Mouse (Mus musculus) embryonic facial prominence, embryonic 10.5 days (tissue): ENCODE measurements around the gene Myo1d. TPM values are rescaled to one million over a fixed set of nuclear protein-coding genes. Genes with fewer than 3 reads are reported as not detected.
A peak's percentile ranks its signal among the peaks of the same experiment; 100 is the strongest.

ENCODE experiments used
- DNase-seq: peaks from one replicate; pipeline ENCODE4 v3.0.0-alpha.2; 2017; ENCODE audit warnings: low spot score
- H3K27ac ChIP-seq: fragments of 300-500 bp; sonication (generic); replicated peaks from 2 replicates; pipeline ENCODE4 v1.5.1; 2016; ENCODE audit warnings: mild to moderate bottlenecking
- H3K27me3 ChIP-seq: fragments of 300-500 bp; sonication (generic); replicated peaks from 2 replicates; pipeline ENCODE4 v1.6.1; 2016; ENCODE audit warnings: low read depth, mild to moderate bottlenecking; ENCODE audit not compliant: poor library complexity, severe bottlenecking
- H3K36me3 ChIP-seq: fragments of 300-500 bp; sonication (generic); replicated peaks from 2 replicates; pipeline ENCODE4 v1.6.1; 2016; ENCODE audit warnings: mild to moderate bottlenecking, moderate library complexity
- H3K4me1 ChIP-seq: fragments of 300-500 bp; sonication (generic); 2 replicates; pipeline ENCODE4 v1.6.1; 2016
- H3K4me3 ChIP-seq: fragments of 300-500 bp; sonication (generic); 2 replicates; pipeline ENCODE4 v1.5.1; 2016; ENCODE audit warnings: mild to moderate bottlenecking, moderate library complexity
- H3K9me3 ChIP-seq: fragments of 300-500 bp; sonication (generic); 2 replicates; pipeline ENCODE4 v1.6.1; 2016; ENCODE audit warnings: mild to moderate bottlenecking
- WGBS: fragments of 180-500 bp; shearing (Covaris S2); methylation state at CpG from one replicate; pipeline ENCODE4 v1.1.7; 2016; 5-methylcytosine and 5-hydroxymethylcytosine counted together
- polyA plus RNA-seq: library from polyadenylated mRNA; unstranded; fragments of >200 nt; fragmentation: Nextera tagmentation; extraction: Ambion mirVana; gene quantifications from 2 replicates; pipeline ENCODE4 v1.2.1, GENCODE M21; 2016

The Myo1d gene
- polyA plus RNA-seq, 1 experiment from 2014 or later = 4.0 TPM

- H3K27me3 ChIP-seq = peaks cover 4% of the 10 kb centered on the region; the same call in 1 of the 2 replicates
- peak; percentile 22 for DNase-seq
- 66% methylated on average over 6 of the region's 6 CpGs for WGBS
- H3K36me3 ChIP-seq = no peaks in the 10 kb centered on the region
- H3K9me3 ChIP-seq = no peaks in the 10 kb centered on the region
- H3K4me3 ChIP-seq = no peak overlapping the region
- H3K4me1 ChIP-seq = peaks cover 8% of the 10 kb centered on the region
- 0 out of 2 replicates have a peak overlapping the region, but pooled peaks have one; percentile 66 for H3K27ac ChIP-seq
Measured at GRCm38 (mm10) chr11:80549854-80550253, 230.0 kb downstream of the Myo1d start.

- Histone ChIP-seq H3K4me1 (peaks cover 8% of the 10 kb centered on the region), H3K4me3 (no peak overlapping the region), H3K36me3 (no peaks in the 10 kb centered on the region), H3K9me3 (no peaks in the 10 kb centered on the region), H3K27ac (no peak overlapping the region), H3K27me3 (peaks cover 4% of the 10 kb centered on the region; the same call in 1 of the 2 replicates)
- 74% methylated on average over 2 of the region's 2 CpGs for WGBS
- DNase-seq = no peak
Measured at GRCm38 (mm10) chr11:80546233-80546632, 233.6 kb downstream of the Myo1d start.

- Histone ChIP-seq H3K4me1 (no peaks in the 10 kb centered on the region), H3K27me3 (no peaks in the 10 kb centered on the region), H3K4me3 (no peak overlapping the region), H3K36me3 (no peaks in the 10 kb centered on the region), H3K9me3 (no peaks in the 10 kb centered on the region), H3K27ac (no peak overlapping the region)
- no peak for DNase-seq
- 72% methylated on average over 4 of the region's 4 CpGs for WGBS
Measured at GRCm38 (mm10) chr11:80539056-80539455, 240.8 kb downstream of the Myo1d start.

GRCm38 (mm10) chr11:80532966-80533365 lies 246.9 kb downstream of the Myo1d start:
- Histone ChIP-seq H3K27me3 (no peaks in the 10 kb centered on the region), H3K27ac (no peak overlapping the region), H3K4me1 (no peaks in the 10 kb centered on the region), H3K9me3 (no peaks in the 10 kb centered on the region), H3K36me3 (no peaks in the 10 kb centered on the region), H3K4me3 (no peak overlapping the region)
- DNase-seq = no peak
- 38% methylated on average over 1 of the region's 1 CpGs for WGBS

GRCm38 (mm10) chr11:80529149-80529548 lies 250.7 kb downstream of the Myo1d start:
- Histone ChIP-seq H3K27ac (no peak overlapping the region), H3K27me3 (no peaks in the 10 kb centered on the region)

GRCm38 (mm10) chr11:80527697-80528096 lies 252.1 kb downstream of the Myo1d start:
- H3K4me3 ChIP-seq = no peak overlapping the region
- no peak overlapping the region for H3K27ac ChIP-seq
- no peak for DNase-seq
- H3K27me3 ChIP-seq = no peaks in the 10 kb centered on the region
- H3K9me3 ChIP-seq = no peaks in the 10 kb centered on the region
- no peaks in the 10 kb centered on the region for H3K4me1 ChIP-seq
- no peaks in the 10 kb centered on the region for H3K36me3 ChIP-seq

More at GRCm38 (mm10) chr11:80529149-80529548, 250.7 kb downstream of the Myo1d start:
- no peak for DNase-seq
- WGBS = 84% methylated on average over 8 of the region's 8 CpGs
- no peak overlapping the region for H3K4me3 ChIP-seq
- H3K4me1 ChIP-seq = no peaks in the 10 kb centered on the region
- no peaks in the 10 kb centered on the region for H3K9me3 ChIP-seq
- H3K36me3 ChIP-seq = no peaks in the 10 kb centered on the region

- Histone ChIP-seq H3K9me3 (no peaks in the 10 kb centered on the region), H3K27ac (no peak overlapping the region), H3K27me3 (no peaks in the 10 kb centered on the region), H3K4me3 (no peak overlapping the region), H3K4me1 (peaks cover 8% of the 10 kb centered on the region), H3K36me3 (no peaks in the 10 kb centered on the region)
- no peak for DNase-seq
- WGBS = 93% methylated on average over 5 of the region's 5 CpGs
Measured at GRCm38 (mm10) chr11:80524213-80524612, 255.6 kb downstream of the Myo1d start.

GRCm38 (mm10) chr11:80523410-80523809 lies 256.4 kb downstream of the Myo1d start:
- no peak overlapping the region for H3K4me3 ChIP-seq
- DNase-seq = no peak
- 75% methylated on average over 4 of the region's 4 CpGs for WGBS
- peaks cover 16% of the 10 kb centered on the region for H3K4me1 ChIP-seq
- no peaks in the 10 kb centered on the region for H3K36me3 ChIP-seq
- H3K27ac ChIP-seq = no peak overlapping the region
- no peaks in the 10 kb centered on the region for H3K9me3 ChIP-seq
- no peaks in the 10 kb centered on the region for H3K27me3 ChIP-seq

GRCm38 (mm10) chr11:80522852-80523251 lies 257.0 kb downstream of the Myo1d start:
- H3K9me3 ChIP-seq = no peaks in the 10 kb centered on the region
- H3K4me1 ChIP-seq = peaks cover 21% of the 10 kb centered on the region
- 69% methylated on average over 2 of the region's 2 CpGs for WGBS
- no peak overlapping the region for H3K27ac ChIP-seq
- no peak overlapping the region for H3K4me3 ChIP-seq
- DNase-seq = no peak
- no peaks in the 10 kb centered on the region for H3K27me3 ChIP-seq
- no peaks in the 10 kb centered on the region for H3K36me3 ChIP-seq

- WGBS = 68% methylated on average over 2 of the region's 2 CpGs
- peaks cover 3% of the 10 kb centered on the region; the same call in 1 of the 2 replicates for H3K27me3 ChIP-seq
- H3K36me3 ChIP-seq = no peaks in the 10 kb centered on the region
- no peak for DNase-seq
- H3K27ac ChIP-seq = no peak overlapping the region
- no peaks in the 10 kb centered on the region for H3K9me3 ChIP-seq
- H3K4me3 ChIP-seq = no peak overlapping the region
- H3K4me1 ChIP-seq = peaks cover 22% of the 10 kb centered on the region
Measured at GRCm38 (mm10) chr11:80521148-80521547, 258.7 kb downstream of the Myo1d start.

- 46% methylated on average over 9 of the region's 9 CpGs for WGBS
- Histone ChIP-seq H3K36me3 (no peaks in the 10 kb centered on the region), H3K27ac (peak overlapping the region; percentile 48), H3K4me1 (peaks cover 31% of the 10 kb centered on the region), H3K27me3 (peaks cover 3% of the 10 kb centered on the region; the same call in 1 of the 2 replicates), H3K4me3 (no peak overlapping the region), H3K9me3 (no peaks in the 10 kb centered on the region)
- DNase-seq = peak; percentile 56
Measured at GRCm38 (mm10) chr11:80518421-80519367, 261.1 kb downstream of the Myo1d start.

- H3K4me1 ChIP-seq = peaks cover 43% of the 10 kb centered on the region
- WGBS = 81% methylated on average over 8 of the region's 8 CpGs
- H3K9me3 ChIP-seq = no peaks in the 10 kb centered on the region
- H3K4me3 ChIP-seq = no peak overlapping the region
- no peak overlapping the region for H3K27ac ChIP-seq
- H3K27me3 ChIP-seq = peaks cover 3% of the 10 kb centered on the region; the same call in 1 of the 2 replicates
- no peak for DNase-seq
- H3K36me3 ChIP-seq = no peaks in the 10 kb centered on the region
Measured at GRCm38 (mm10) chr11:80515895-80516294, 263.9 kb downstream of the Myo1d start.

- Histone ChIP-seq H3K27me3 (peaks cover 3% of the 10 kb centered on the region; the same call in 1 of the 2 replicates), H3K27ac (peak overlapping the region; percentile 54), H3K4me1 (peaks cover 43% of the 10 kb centered on the region), H3K4me3 (no peak overlapping the region), H3K36me3 (no peaks in the 10 kb centered on the region), H3K9me3 (no peaks in the 10 kb centered on the region)
- peak; percentile 43 for DNase-seq
- 66% methylated on average over 1 of the region's 1 CpGs for WGBS
Measured at GRCm38 (mm10) chr11:80515346-80515745, 264.5 kb downstream of the Myo1d start.
